Mouse (Mus musculus): Measurements from ENCODE around the gene Klhdc8a.
A peak's percentile ranks its signal among the peaks of the same experiment; 100 is the strongest.

Klhdc8a gene

DNA sequence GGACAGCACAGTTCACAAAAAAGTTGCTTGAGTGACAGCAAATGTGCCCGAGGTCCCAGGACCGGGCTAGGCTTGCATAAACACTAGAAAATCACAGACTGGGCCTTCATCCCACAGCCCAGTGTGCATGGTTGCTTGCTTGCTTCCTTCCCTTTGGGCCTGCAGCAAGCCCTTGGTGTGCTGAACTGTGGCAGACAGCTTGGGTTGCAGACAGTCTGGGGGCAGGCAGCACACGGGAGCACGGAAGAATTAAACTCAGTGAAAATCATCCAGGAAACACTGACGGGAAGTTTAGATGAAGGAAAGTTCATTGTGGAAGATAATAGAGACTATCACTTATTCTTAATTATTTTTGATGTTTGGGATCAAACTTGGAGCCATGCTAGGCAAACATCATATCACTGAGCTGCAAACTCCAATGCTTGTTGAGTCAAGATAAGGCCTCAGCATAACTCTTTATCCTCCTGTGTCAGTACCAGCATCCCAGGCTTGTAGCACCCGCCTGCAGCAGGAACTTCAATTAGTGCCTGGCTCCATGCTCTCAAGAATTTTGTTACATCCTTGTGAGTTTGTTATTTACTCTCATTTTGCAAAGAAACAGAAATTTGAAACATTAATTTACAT is 35.9 kb downstream of the Klhdc8a start:
- Histone ChIP-seq H3K27me3 (ENCODE audit: insufficient read depth, low read length) (peaks cover 20% of the 10 kb centered on the region; the same call in 1 of the 2 replicates), H3K36me3 (ENCODE audit: insufficient read depth, low read length) (peaks cover 37% of the 10 kb centered on the region), H3K4me3 (replicated peaks; ENCODE audit: low read length) (peak overlapping the region; percentile 29; the same call in 1 of the 2 replicates), H3K4me1 (replicated peaks; ENCODE audit: low read depth, low read length) (peaks cover 94% of the 10 kb centered on the region), H3K9me3 (ENCODE audit: low read length) (no peaks in the 10 kb centered on the region)
- TF ChIP-seq CTCF (conservative IDR thresholded peaks at IDR 0.05; ENCODE audit: low read length) (no peak), POU5F1 (IDR thresholded peaks at IDR 0.05; ENCODE audit: borderline replicate concordance, low read length) (no peak), NANOG (IDR thresholded peaks at IDR 0.05; ENCODE audit: borderline replicate concordance, low read length) (no peak)

DNA sequence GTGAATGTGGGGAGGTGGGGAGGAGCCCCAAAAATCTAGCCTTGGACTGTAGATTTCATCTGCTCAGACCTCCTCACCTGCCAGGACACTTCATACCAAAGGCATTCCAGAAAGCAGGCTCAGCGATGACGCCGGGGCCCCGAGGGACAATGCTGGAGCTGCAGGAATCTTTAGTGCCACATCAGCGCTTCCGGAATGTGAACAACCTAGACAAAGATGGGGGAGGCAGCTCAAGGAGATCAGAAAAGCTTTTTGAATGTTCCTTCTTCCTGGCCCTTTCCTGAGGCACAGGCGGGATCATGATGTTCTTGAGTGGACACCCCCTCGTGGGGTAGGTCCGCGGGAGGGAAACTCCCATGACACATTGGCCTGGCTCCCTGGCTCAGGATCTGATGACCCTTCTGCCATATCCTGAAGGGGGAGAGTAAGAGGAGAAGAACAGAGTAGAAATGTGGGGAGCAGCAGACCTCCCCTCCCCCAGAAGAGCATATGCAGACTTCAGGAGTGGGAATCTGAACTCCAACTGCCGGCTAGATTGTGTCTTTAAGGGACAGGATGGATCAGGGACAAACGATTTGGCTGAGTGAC is 37.0 kb downstream of the Klhdc8a start:
- Histone ChIP-seq H3K9me3 (ENCODE audit: low read length) (no peaks in the 10 kb centered on the region), H3K4me1 (replicated peaks; ENCODE audit: low read depth, low read length) (peaks cover 87% of the 10 kb centered on the region), H3K4me3 (replicated peaks; ENCODE audit: low read length) (peak overlapping the region; percentile 59), H3K36me3 (ENCODE audit: insufficient read depth, low read length) (peaks cover 26% of the 10 kb centered on the region), H3K27me3 (ENCODE audit: insufficient read depth, low read length) (peaks cover 13% of the 10 kb centered on the region; the same call in 1 of the 2 replicates)
- no peak for TF ChIP-seq NANOG (IDR thresholded peaks at IDR 0.05; ENCODE audit: borderline replicate concordance, low read length)
- no peak for TF ChIP-seq CTCF (conservative IDR thresholded peaks at IDR 0.05; ENCODE audit: low read length)
- TF ChIP-seq POU5F1 (IDR thresholded peaks at IDR 0.05; ENCODE audit: borderline replicate concordance, low read length) = no peak

DNA sequence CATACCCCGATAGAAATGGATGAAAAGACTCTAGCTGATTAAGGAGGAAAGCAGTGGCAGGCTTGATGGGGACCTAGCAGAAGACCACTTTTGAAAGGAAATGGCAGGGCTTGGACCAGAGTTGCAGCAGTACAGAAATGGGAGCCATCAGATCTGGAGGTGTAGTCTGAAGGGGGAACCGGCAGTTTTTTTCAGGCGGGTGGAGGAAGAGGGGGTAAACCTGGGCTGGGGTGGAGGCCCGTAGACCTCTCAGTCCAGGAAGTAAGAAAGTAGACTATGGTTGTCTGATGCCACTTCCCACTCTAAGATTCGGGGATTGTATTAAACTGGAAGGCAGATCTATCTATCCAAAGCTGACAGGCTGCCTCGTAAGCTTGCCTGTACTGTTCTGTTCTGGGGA is 38.5 kb downstream of the Klhdc8a start:
- H3K9me3 ChIP-seq (ENCODE audit: low read length) = no peaks in the 10 kb centered on the region
- TF ChIP-seq NANOG (IDR thresholded peaks at IDR 0.05; ENCODE audit: borderline replicate concordance, low read length) (no peak), POU5F1 (IDR thresholded peaks at IDR 0.05; ENCODE audit: borderline replicate concordance, low read length) (no peak), CTCF (conservative IDR thresholded peaks at IDR 0.05; ENCODE audit: low read length) (no peak)
- peaks cover 85% of the 10 kb centered on the region for H3K4me1 ChIP-seq (replicated peaks; ENCODE audit: low read depth, low read length)

DNA sequence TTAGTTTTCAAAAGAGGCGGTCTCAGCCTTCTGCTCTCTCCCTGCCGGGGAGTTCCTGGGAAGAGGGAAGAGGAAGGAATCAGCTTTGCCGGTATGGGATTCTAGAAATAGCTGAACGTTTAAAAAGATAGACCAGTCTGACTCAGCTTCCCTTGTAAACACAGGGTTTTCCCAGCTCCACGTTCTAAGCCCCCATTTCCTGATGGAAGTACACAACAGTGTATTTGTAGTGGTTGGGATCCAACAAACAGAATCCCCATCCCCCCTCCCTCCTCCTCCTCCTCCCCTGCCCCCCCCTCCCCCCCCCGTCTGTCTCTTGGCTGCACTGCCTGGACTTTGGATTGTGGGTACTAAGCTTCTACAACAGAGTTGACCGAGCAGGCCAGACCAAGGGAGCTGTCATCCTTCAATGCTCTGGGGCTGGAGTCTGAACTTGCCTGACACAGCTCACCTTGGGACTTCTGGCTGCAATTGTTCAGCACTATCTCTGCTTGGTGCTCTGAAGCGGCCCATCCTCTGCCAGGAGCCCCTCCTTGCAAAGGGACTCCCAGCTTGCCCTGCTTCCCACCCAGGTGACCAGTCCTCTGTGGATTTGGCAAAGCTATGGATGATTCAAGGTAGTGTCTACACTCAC is 39.7 kb downstream of the Klhdc8a start:
- TF ChIP-seq NANOG (IDR thresholded peaks at IDR 0.05; ENCODE audit: borderline replicate concordance, low read length) = no peak
- no peak for TF ChIP-seq POU5F1 (IDR thresholded peaks at IDR 0.05; ENCODE audit: borderline replicate concordance, low read length)
- no peak for TF ChIP-seq CTCF (conservative IDR thresholded peaks at IDR 0.05; ENCODE audit: low read length)
- Histone ChIP-seq H3K27me3 (ENCODE audit: insufficient read depth, low read length) (no peaks in the 10 kb centered on the region; the same call in 1 of the 2 replicates), H3K4me1 (replicated peaks; ENCODE audit: low read depth, low read length) (peaks cover 84% of the 10 kb centered on the region), H3K9me3 (ENCODE audit: low read length) (no peaks in the 10 kb centered on the region), H3K4me3 (replicated peaks; ENCODE audit: low read length) (no peak overlapping the region), H3K36me3 (ENCODE audit: insufficient read depth, low read length) (no peaks in the 10 kb centered on the region)

More for the DNA sequence above, 38.5 kb downstream of the Klhdc8a start:
- Histone ChIP-seq H3K36me3 (ENCODE audit: insufficient read depth, low read length) (peaks cover 12% of the 10 kb centered on the region), H3K27me3 (ENCODE audit: insufficient read depth, low read length) (peaks cover 5% of the 10 kb centered on the region; the same call in 1 of the 2 replicates), H3K4me3 (replicated peaks; ENCODE audit: low read length) (no peak overlapping the region)

DNA sequence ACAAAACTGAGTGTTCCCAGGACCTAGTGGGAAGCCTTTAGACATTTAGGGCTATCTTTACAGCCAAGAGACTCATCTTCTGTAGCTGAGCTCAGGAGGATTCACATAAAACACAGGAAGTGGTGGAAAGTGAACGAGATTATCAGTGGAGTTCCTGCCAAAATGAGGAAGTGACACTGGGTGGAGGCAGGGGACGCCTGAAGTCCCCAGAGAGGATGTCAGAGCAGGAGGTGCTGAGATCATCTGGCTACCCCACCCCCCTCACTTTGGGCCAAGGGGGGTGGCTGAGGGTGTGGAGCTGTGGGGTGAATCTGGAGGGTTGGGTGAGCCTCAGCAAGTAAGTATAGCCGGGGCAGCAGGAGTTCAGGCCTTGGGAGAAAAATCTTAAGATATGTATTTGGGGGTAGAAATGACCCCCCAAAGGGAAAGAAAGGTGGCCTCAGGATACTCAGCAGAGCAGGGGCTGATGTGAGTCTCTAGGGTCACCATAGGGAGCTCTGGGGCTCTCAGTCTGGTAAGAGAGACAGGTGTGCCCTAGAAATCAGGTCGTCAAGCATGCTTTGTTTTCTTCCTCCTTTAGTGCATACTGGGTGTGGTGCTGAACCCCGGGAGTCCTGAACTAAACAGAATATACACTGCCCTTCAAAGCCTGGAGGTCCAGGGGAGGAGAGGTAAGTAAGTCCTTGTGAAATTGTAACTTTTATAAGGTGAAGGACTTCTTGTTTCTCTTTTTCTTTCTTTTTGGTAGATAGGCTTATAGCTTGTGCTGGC is 43.5 kb downstream of the Klhdc8a start:
- Histone ChIP-seq H3K4me1 (replicated peaks; ENCODE audit: low read depth, low read length) (peaks cover 66% of the 10 kb centered on the region), H3K9me3 (ENCODE audit: low read length) (no peaks in the 10 kb centered on the region), H3K36me3 (ENCODE audit: insufficient read depth, low read length) (no peaks in the 10 kb centered on the region), H3K4me3 (replicated peaks; ENCODE audit: low read length) (peak overlapping the region; percentile 35), H3K27me3 (ENCODE audit: insufficient read depth, low read length) (no peaks in the 10 kb centered on the region)
- TF ChIP-seq NANOG (IDR thresholded peaks at IDR 0.05; ENCODE audit: borderline replicate concordance, low read length) (no peak), POU5F1 (IDR thresholded peaks at IDR 0.05; ENCODE audit: borderline replicate concordance, low read length) (no peak), CTCF (conservative IDR thresholded peaks at IDR 0.05; ENCODE audit: low read length) (no peak)

DNA sequence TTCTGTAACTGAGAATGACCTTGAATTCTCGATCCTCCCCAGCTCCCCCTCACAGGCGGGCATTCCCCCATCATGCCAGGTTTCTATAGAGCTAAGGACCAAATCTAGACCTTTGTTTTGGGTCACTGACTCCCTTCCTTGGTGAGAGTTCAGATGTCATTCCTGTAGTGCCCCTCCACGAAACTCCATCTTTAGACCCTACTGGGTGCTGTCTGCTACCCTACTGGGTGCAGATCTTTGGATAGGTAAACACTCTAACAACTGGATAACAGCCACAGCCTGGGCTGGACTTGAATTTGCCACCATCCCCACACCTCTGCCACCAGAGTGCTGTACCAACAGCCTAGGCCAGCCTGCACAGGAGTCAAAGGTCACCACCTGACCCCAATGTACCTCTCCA is 44.1 kb downstream of the Klhdc8a start:
- H3K4me3 ChIP-seq (replicated peaks; ENCODE audit: low read length) = no peak overlapping the region; the same call in 1 of the 2 replicates
- H3K9me3 ChIP-seq (ENCODE audit: low read length) = no peaks in the 10 kb centered on the region
- no peaks in the 10 kb centered on the region for H3K36me3 ChIP-seq (ENCODE audit: insufficient read depth, low read length)
- TF ChIP-seq POU5F1 (IDR thresholded peaks at IDR 0.05; ENCODE audit: borderline replicate concordance, low read length) (no peak), CTCF (conservative IDR thresholded peaks at IDR 0.05; ENCODE audit: low read length) (no peak), NANOG (IDR thresholded peaks at IDR 0.05; ENCODE audit: borderline replicate concordance, low read length) (no peak)
- peaks cover 63% of the 10 kb centered on the region for H3K4me1 ChIP-seq (replicated peaks; ENCODE audit: low read depth, low read length)
- H3K27me3 ChIP-seq (ENCODE audit: insufficient read depth, low read length) = no peaks in the 10 kb centered on the region

DNA sequence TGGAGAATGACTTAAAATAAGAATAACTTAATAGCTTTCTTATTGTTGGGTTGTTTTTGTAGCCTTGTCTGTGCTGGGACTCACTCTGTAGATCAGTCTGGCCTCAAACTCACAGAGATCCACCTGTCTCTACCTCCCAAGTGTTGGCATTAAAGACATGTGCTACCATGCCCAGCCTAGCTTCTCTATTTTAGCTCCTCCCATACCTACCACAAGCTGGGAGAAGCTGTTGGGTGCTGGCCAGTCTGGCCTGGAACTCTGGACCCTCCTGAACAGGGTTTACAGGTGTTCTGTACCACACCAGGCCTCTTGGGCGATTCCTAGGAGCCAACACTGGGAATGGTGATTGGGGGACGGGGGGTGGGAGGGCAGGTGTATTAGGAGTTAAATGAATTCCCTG is 44.8 kb downstream of the Klhdc8a start:
- Histone ChIP-seq H3K4me1 (replicated peaks; ENCODE audit: low read depth, low read length) (peaks cover 58% of the 10 kb centered on the region), H3K27me3 (ENCODE audit: insufficient read depth, low read length) (no peaks in the 10 kb centered on the region), H3K4me3 (replicated peaks; ENCODE audit: low read length) (no peak overlapping the region), H3K9me3 (ENCODE audit: low read length) (no peaks in the 10 kb centered on the region), H3K36me3 (ENCODE audit: insufficient read depth, low read length) (no peaks in the 10 kb centered on the region)
- no peak for TF ChIP-seq POU5F1 (IDR thresholded peaks at IDR 0.05; ENCODE audit: borderline replicate concordance, low read length)
- no peak for TF ChIP-seq CTCF (conservative IDR thresholded peaks at IDR 0.05; ENCODE audit: low read length)
- TF ChIP-seq NANOG (IDR thresholded peaks at IDR 0.05; ENCODE audit: borderline replicate concordance, low read length) = no peak

DNA sequence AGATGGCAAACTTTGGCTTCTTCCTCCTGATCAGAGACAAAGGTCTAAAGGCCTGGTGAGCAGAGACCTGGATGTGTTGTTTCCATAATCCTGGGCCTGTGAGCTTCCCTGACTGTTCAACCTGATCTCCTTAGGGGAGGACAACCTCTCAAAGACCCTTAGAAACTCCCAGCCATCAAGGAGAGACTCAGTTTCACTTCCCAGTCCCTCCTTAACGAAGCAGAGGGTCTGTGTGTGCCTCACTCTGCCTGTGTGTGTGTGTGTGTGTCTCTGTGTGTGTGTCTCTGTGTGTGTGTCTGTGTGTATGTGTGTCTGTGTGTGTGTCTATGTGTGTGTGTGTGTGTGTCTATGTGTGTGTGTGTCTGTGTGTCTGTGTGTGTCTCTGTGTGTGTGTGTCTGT is 45.2 kb downstream of the Klhdc8a start:
- no peak for TF ChIP-seq POU5F1 (IDR thresholded peaks at IDR 0.05; ENCODE audit: borderline replicate concordance, low read length)

More for the DNA sequence above, 45.2 kb downstream of the Klhdc8a start:
- H3K4me1 ChIP-seq (replicated peaks; ENCODE audit: low read depth, low read length) = peaks cover 53% of the 10 kb centered on the region
- no peaks in the 10 kb centered on the region for H3K9me3 ChIP-seq (ENCODE audit: low read length)
- H3K36me3 ChIP-seq (ENCODE audit: insufficient read depth, low read length) = no peaks in the 10 kb centered on the region
- H3K27me3 ChIP-seq (ENCODE audit: insufficient read depth, low read length) = no peaks in the 10 kb centered on the region
- H3K4me3 ChIP-seq (replicated peaks; ENCODE audit: low read length) = no peak overlapping the region
